Mouse (Mus musculus) embryonic facial prominence, embryonic 14.5 days (tissue): ENCODE data around the gene Tmem222. TPM values are rescaled to one million over a fixed set of nuclear protein-coding genes. Genes with fewer than 3 reads are reported as not detected.

Source experiments
- ATAC-seq: fragments of 200-750 bp; cut with Nextera tagmentation; 2 replicates; pipeline ENCODE4 v1.8.0; 2017; ENCODE audit warnings: low read depth, moderate number of reproducible peaks, moderate TSS enrichment
- DNase-seq: peaks from one replicate; pipeline ENCODE4 v3.0.0-alpha.2; 2015; ENCODE audit warnings: low spot score
- H3K27ac ChIP-seq: fragments of 300-500 bp; sonication (generic); replicated peaks from 2 replicates; pipeline ENCODE4 v1.5.1; 2014; ENCODE audit warnings: low read depth, mild to moderate bottlenecking, low read length, moderate library complexity
- H3K27me3 ChIP-seq: fragments of 300-500 bp; sonication (generic); replicated peaks from 2 replicates; pipeline ENCODE4 v1.6.1; 2014; ENCODE audit warnings: low read length; ENCODE audit not compliant: control insufficient read depth, insufficient read depth
- H3K36me3 ChIP-seq: fragments of 300-500 bp; sonication (generic); 2 replicates; pipeline ENCODE4 v1.6.1; 2014; ENCODE audit warnings: low read length, mixed read lengths; ENCODE audit not compliant: control insufficient read depth, insufficient read depth
- H3K4me1 ChIP-seq: fragments of 300-500 bp; sonication (generic); 2 replicates; pipeline ENCODE4 v1.6.1; 2014; ENCODE audit warnings: antibody characterized with exemption, low read length; ENCODE audit not compliant: control insufficient read depth, insufficient read depth
- H3K4me2 ChIP-seq: fragments of 300-500 bp; sonication (generic); 2 replicates; pipeline ENCODE4 v1.6.1; 2014; ENCODE audit warnings: low read depth, mild to moderate bottlenecking, low read length, moderate library complexity, mixed read lengths
- H3K4me3 ChIP-seq: fragments of 300-500 bp; sonication (generic); 2 replicates; pipeline ENCODE4 v1.5.1; 2014; ENCODE audit warnings: low read depth, mild to moderate bottlenecking, low read length
- H3K9ac ChIP-seq: fragments of 300-500 bp; sonication (generic); 2 replicates; pipeline ENCODE4 v1.6.1; 2014; ENCODE audit warnings: low read depth, mild to moderate bottlenecking, low read length, moderate library complexity, mixed read lengths
- H3K9me3 ChIP-seq: fragments of 300-500 bp; sonication (generic); 2 replicates; pipeline ENCODE4 v1.6.1; 2016; ENCODE audit warnings: low read length; ENCODE audit not compliant: control insufficient read depth
- WGBS: fragments of 180-500 bp; shearing (Covaris S2); extraction: QIAGEN DNeasy Blood & Tissue Kit; methylation state at CpG from one replicate; pipeline ENCODE4 v1.1.7; 2014; 5-methylcytosine and 5-hydroxymethylcytosine counted together
- polyA plus RNA-seq: library from polyadenylated mRNA; unstranded; fragments of >200 nt; fragmentation: Nextera tagmentation; extraction: Ambion mirVana; gene quantifications from 2 replicates; pipeline ENCODE4 v1.2.1, GENCODE M21; 2014

Gene Tmem222
- polyA plus RNA-seq, 1 experiment from 2014 or later = 68.3 TPM

- no peak overlapping the region for H3K4me3 ChIP-seq
- no peak overlapping the region for H3K27ac ChIP-seq
- no peak overlapping the region for H3K9ac ChIP-seq
- 62% methylated on average over 6 of the region's 6 CpGs for WGBS
- peaks cover 32% of the 10 kb centered on the region for H3K27me3 ChIP-seq
- no peak for ATAC-seq
- H3K4me1 ChIP-seq = peaks cover 10% of the 10 kb centered on the region; the same call in 1 of the 2 replicates
- DNase-seq = no peak
- no peaks in the 10 kb centered on the region for H3K9me3 ChIP-seq
- no peak overlapping the region for H3K4me2 ChIP-seq
- H3K36me3 ChIP-seq = no peaks in the 10 kb centered on the region
Measured at GRCm38 (mm10) chr4:133255392-133255791, 22.2 kb downstream of the Tmem222 start.

- Histone ChIP-seq H3K9ac (no peak overlapping the region), H3K4me2 (no peak overlapping the region), H3K4me3 (no peak overlapping the region), H3K27ac (no peak overlapping the region), H3K4me1 (peaks cover 10% of the 10 kb centered on the region; the same call in 1 of the 2 replicates), H3K36me3 (no peaks in the 10 kb centered on the region), H3K9me3 (no peaks in the 10 kb centered on the region), H3K27me3 (peaks cover 45% of the 10 kb centered on the region)
- WGBS = 90% methylated on average over 8 of the region's 12 CpGs
- ATAC-seq (no peak), DNase-seq (no peak)
Measured at GRCm38 (mm10) chr4:133253412-133253811, 24.2 kb downstream of the Tmem222 start.

- no peak overlapping the region for H3K4me2 ChIP-seq
- H3K27me3 ChIP-seq = peaks cover 54% of the 10 kb centered on the region
- WGBS = 23% methylated on average over 4 of the region's 4 CpGs
Measured at GRCm38 (mm10) chr4:133252089-133252488, 25.5 kb downstream of the Tmem222 start.

GRCm38 (mm10) chr4:133251214-133251613 is 26.4 kb downstream of the Tmem222 start:
- no peak for ATAC-seq
- no peak for DNase-seq
- H3K9ac ChIP-seq = peak overlapping the region; percentile 60
- H3K4me2 ChIP-seq = peak overlapping the region; percentile 74
- H3K4me3 ChIP-seq = peak overlapping the region; percentile 41
- WGBS = 1% methylated on average over 31 of the region's 31 CpGs
- H3K36me3 ChIP-seq = no peaks in the 10 kb centered on the region
- H3K4me1 ChIP-seq = peaks cover 10% of the 10 kb centered on the region; the same call in 1 of the 2 replicates
- H3K27ac ChIP-seq = no peak overlapping the region
- no peaks in the 10 kb centered on the region for H3K9me3 ChIP-seq
- H3K27me3 ChIP-seq = peaks cover 50% of the 10 kb centered on the region

More at GRCm38 (mm10) chr4:133252089-133252488, 25.5 kb downstream of the Tmem222 start:
- H3K27ac ChIP-seq = no peak overlapping the region
- H3K9ac ChIP-seq = no peak overlapping the region; the same call in 1 of the 2 replicates
- no peaks in the 10 kb centered on the region for H3K9me3 ChIP-seq
- DNase-seq = no peak
- no peak overlapping the region for H3K4me3 ChIP-seq
- no peaks in the 10 kb centered on the region for H3K36me3 ChIP-seq
- no peak for ATAC-seq
- H3K4me1 ChIP-seq = peaks cover 10% of the 10 kb centered on the region; the same call in 1 of the 2 replicates

GRCm38 (mm10) chr4:133250609-133251008 is 27.0 kb downstream of the Tmem222 start:
- peaks cover 47% of the 10 kb centered on the region for H3K27me3 ChIP-seq

GRCm38 (mm10) chr4:133247806-133248449 is 29.7 kb downstream of the Tmem222 start:
- ATAC-seq = no peak
- Histone ChIP-seq H3K27ac (no peak overlapping the region), H3K4me2 (no peak overlapping the region), H3K4me3 (no peak overlapping the region), H3K36me3 (no peaks in the 10 kb centered on the region), H3K27me3 (peaks cover 60% of the 10 kb centered on the region), H3K9me3 (no peaks in the 10 kb centered on the region), H3K9ac (no peak overlapping the region), H3K4me1 (peaks cover 10% of the 10 kb centered on the region; the same call in 1 of the 2 replicates)
- DNase-seq = no peak
- WGBS = 75% methylated on average over 13 of the region's 13 CpGs

More at GRCm38 (mm10) chr4:133250609-133251008, 27.0 kb downstream of the Tmem222 start:
- ATAC-seq = peak; percentile 65; the same call in 1 of the 2 replicates
- peak overlapping the region; percentile 60 for H3K9ac ChIP-seq
- no peaks in the 10 kb centered on the region for H3K36me3 ChIP-seq
- peak overlapping the region; percentile 41 for H3K4me3 ChIP-seq
- WGBS = under 1% methylated on average over 22 of the region's 22 CpGs
- H3K9me3 ChIP-seq = no peaks in the 10 kb centered on the region
- no peak overlapping the region for H3K27ac ChIP-seq
- H3K4me2 ChIP-seq = peak overlapping the region; percentile 74
- peak; percentile 69 for DNase-seq
- H3K4me1 ChIP-seq = peaks cover 10% of the 10 kb centered on the region; the same call in 1 of the 2 replicates

- ATAC-seq (no peak), DNase-seq (no peak)
- WGBS = 22% methylated on average over 15 of the region's 15 CpGs
- Histone ChIP-seq H3K4me3 (no peak overlapping the region), H3K4me2 (no peak overlapping the region), H3K27me3 (peaks cover 66% of the 10 kb centered on the region), H3K27ac (no peak overlapping the region), H3K36me3 (no peaks in the 10 kb centered on the region), H3K4me1 (peaks cover 11% of the 10 kb centered on the region), H3K9me3 (no peaks in the 10 kb centered on the region), H3K9ac (no peak overlapping the region)
Measured at GRCm38 (mm10) chr4:133247072-133247471, 30.5 kb downstream of the Tmem222 start.

GRCm38 (mm10) chr4:133244289-133244688 is 33.3 kb downstream of the Tmem222 start:
- no peak for DNase-seq
- no peak for ATAC-seq
- WGBS = 88% methylated on average over 1 of the region's 1 CpGs
- Histone ChIP-seq H3K27me3 (peaks cover 52% of the 10 kb centered on the region), H3K4me2 (no peak overlapping the region), H3K27ac (no peak overlapping the region), H3K4me1 (peaks cover 10% of the 10 kb centered on the region), H3K9me3 (no peaks in the 10 kb centered on the region), H3K9ac (no peak overlapping the region), H3K36me3 (no peaks in the 10 kb centered on the region), H3K4me3 (no peak overlapping the region)

- ATAC-seq (no peak), DNase-seq (no peak)
- H3K4me2 ChIP-seq = no peak overlapping the region
- no peak overlapping the region for H3K9ac ChIP-seq
- no peak overlapping the region for H3K4me3 ChIP-seq
- WGBS = 46% methylated on average over 13 of the region's 13 CpGs
- H3K27ac ChIP-seq = no peak overlapping the region
- peaks cover 49% of the 10 kb centered on the region for H3K27me3 ChIP-seq
- no peaks in the 10 kb centered on the region for H3K9me3 ChIP-seq
- H3K4me1 ChIP-seq = peaks cover 10% of the 10 kb centered on the region
- H3K36me3 ChIP-seq = no peaks in the 10 kb centered on the region
Measured at GRCm38 (mm10) chr4:133243538-133243937, 34.1 kb downstream of the Tmem222 start.
